Mouse (Mus musculus): ENCODE results near the gene Bglap. TPM values are rescaled to one million over a fixed set of nuclear protein-coding genes. Genes with fewer than 3 reads are reported as not detected.
"Not testable (repeated sequence)": the region's sequence is repeated elsewhere in the genome, so short reads cannot be mapped to it uniquely, and the experiment has no call there.

Gene Bglap
- polyA plus RNA-seq (2012; ENCODE audit: insufficient read depth, insufficient read length, low replicate concordance, missing spikeins), result not detected in 2 replicates

DNA sequence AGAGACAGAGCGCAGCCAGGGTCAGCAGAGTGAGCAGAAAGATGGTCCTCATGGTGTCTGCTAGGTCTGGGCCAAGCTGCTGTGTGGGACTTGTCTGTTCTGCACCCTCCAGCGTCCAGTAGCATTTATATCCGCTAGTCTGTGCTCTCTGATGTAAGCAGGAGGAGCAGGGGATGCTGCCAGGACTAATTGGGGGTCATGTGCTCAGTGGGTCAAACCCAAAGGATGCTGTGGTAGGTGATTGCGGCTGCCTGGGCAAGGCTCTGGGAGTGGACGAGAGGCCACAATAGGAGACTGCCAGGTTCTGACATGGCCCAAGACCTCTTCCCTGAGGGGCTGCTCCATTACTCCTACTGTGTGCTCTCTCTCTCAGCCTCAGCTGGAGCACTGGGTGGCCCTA, at the start of gene Bglap:
Bglap (minus strand) TSS at position 101 of the 400 bp plus-strand sequence.
- peaks cover 11% of the 10 kb centered on the region for H3K4me1 ChIP-seq (ENCODE audit: control insufficient read depth, insufficient read depth, low read length)
- 75% methylated on average over 5 of the region's 5 CpGs for WGBS

DNA sequence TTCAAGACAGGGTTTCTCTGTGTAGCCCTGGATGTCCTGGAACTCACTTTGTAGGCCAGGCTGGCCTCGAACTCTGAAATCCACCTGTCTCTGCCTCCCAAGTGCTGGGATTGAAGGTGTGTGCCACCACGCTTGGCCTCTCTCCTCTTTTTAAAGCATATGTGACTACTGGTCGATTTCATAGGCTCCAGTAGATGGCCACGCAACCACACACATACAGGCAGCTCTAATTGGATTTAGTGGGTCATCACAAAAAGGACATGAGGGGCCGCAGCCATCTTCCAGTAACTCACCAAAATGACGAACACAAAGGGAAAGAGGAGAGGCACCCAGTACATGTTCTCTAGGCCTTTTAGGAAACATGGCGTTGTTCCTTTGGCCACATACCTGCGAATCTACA, 44.4 kb upstream of the Bglap start:
- not testable (repeated sequence) for H3K4me1 ChIP-seq (ENCODE audit: control insufficient read depth, insufficient read depth, low read length); H3K4me3 ChIP-seq (ENCODE audit: insufficient read depth, low read depth, low read length); H3K27ac ChIP-seq (ENCODE audit: insufficient read depth, low read depth, low read length)
- 67% methylated on average over 8 of the region's 8 CpGs for WGBS

More for the DNA sequence above, at the start of gene Bglap:
- TF ChIP-seq CTCF (IDR thresholded peaks at IDR 0.05; ENCODE audit: insufficient read depth, low read depth, low read length) (no peak), POLR2A (IDR thresholded peaks at IDR 0.05; ENCODE audit: insufficient read depth, low read depth, low read length) (no peak)
- Histone ChIP-seq H3K27ac (ENCODE audit: insufficient read depth, low read depth, low read length) (no peak within 1 kb of the TSS), H3K4me3 (ENCODE audit: insufficient read depth, low read depth, low read length) (no peak within 1 kb of the TSS)

DNA sequence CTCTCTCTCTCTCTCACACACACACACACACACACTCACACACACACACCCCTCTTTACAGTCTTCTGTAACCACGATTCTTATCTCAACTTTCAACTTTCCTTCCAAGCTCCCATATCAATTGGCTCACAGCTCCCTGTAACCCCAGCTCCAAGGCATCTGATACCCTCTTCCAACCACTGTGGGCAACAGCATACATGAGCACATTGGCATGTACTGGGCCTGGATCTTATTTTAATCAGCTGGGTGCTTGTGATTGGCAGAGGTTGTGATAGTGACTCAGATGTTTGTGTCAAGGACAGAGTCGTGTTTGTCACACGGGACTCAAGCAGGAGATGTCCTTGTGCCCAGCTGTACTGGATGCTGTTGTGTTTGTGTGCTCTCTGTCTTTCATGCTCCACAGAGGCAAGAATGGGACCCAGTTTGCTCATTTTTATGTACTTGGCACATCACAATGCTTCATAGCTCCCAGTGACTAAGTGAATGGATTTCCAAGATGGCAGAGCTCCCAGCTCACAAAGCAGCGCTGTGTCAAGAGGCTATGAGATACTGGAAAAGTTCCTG, 43.2 kb upstream of the Bglap start:
- WGBS, result 77% methylated on average over 4 of the region's 4 CpGs
- no peaks in the 10 kb centered on the region for H3K4me1 ChIP-seq (ENCODE audit: control insufficient read depth, insufficient read depth, low read length)
- TF ChIP-seq POLR2A (IDR thresholded peaks at IDR 0.05; ENCODE audit: insufficient read depth, low read depth, low read length), result no peak
- TF ChIP-seq CTCF (IDR thresholded peaks at IDR 0.05; ENCODE audit: insufficient read depth, low read depth, low read length), result no peak
- no peak overlapping the region for H3K4me3 ChIP-seq (ENCODE audit: insufficient read depth, low read depth, low read length)
- H3K27ac ChIP-seq (ENCODE audit: insufficient read depth, low read depth, low read length), result no peak overlapping the region

DNA sequence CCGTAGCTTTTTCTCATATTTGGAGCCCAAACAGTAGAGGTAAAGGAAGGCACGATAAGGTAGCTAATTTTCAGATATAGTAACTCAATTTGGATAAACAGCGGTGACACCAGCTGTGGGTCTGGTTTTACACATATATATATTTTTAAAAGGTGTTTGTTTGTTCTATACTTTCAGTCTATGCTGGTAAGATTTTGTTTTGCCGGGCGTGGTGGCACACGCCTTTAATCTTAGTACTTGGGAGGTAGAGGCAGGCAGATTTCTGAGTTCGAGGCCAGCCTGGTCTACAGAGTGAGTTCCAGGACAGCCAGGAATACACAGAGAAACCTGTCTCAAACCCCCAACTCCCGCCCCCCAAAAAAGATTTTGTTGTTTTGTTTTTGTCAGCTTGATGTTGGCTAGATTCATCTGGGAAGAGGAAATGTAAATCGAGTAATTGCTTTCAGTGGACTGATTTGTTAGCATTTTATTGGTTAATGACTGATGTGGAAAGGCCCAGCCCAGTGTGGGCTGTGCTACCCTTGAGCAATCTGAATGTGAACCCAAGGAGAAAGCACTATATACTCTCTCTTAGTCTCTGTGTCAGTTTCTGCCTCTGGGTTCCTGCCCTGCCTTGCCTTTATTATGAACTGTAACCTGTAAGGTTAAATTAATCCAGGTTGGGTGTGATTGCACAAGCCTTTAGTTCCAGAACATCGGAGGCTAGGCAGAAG, 41.6 kb upstream of the Bglap start:
- TF ChIP-seq CTCF (IDR thresholded peaks at IDR 0.05; ENCODE audit: insufficient read depth, low read depth, low read length) (no peak), POLR2A (IDR thresholded peaks at IDR 0.05; ENCODE audit: insufficient read depth, low read depth, low read length) (no peak)
- peaks cover 15% of the 10 kb centered on the region for H3K4me1 ChIP-seq (ENCODE audit: control insufficient read depth, insufficient read depth, low read length)
- 78% methylated on average over 10 of the region's 10 CpGs for WGBS
- no peak overlapping the region for H3K27ac ChIP-seq (ENCODE audit: insufficient read depth, low read depth, low read length)
- no peak overlapping the region for H3K4me3 ChIP-seq (ENCODE audit: insufficient read depth, low read depth, low read length)

DNA sequence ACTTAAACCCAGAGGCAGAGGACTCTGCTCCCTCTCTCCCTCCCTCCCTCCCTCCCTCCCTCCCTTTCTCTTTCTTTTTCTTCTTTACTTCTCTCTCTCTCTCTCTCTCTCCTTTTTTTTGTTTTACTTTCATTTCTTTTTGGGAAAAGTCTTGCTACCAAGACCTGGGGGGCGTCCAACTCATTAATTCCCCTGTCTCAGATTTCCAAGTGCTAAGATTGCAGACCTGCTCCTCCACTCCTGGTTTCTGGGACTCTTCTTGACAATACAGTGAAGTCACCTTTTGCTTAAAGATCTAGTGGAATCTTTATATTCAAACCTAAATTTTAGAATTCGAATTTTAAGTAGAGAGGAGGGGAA, 41.0 kb upstream of the Bglap start:
- Histone ChIP-seq H3K4me1 (ENCODE audit: control insufficient read depth, insufficient read depth, low read length) (peaks cover 20% of the 10 kb centered on the region), H3K4me3 (ENCODE audit: insufficient read depth, low read depth, low read length) (no peak overlapping the region), H3K27ac (ENCODE audit: insufficient read depth, low read depth, low read length) (no peak overlapping the region)
- WGBS, result 10% methylated on average over 2 of the region's 2 CpGs
- TF ChIP-seq POLR2A (IDR thresholded peaks at IDR 0.05; ENCODE audit: insufficient read depth, low read depth, low read length), result no peak
- no peak for TF ChIP-seq CTCF (IDR thresholded peaks at IDR 0.05; ENCODE audit: insufficient read depth, low read depth, low read length)

GRCm38 (mm10) chr3:88424605-88425329, 40.5 kb upstream of the Bglap start, which contains the start of gene Slc25a44:
Slc25a44 (minus strand) TSS chr3:88425139.
- Histone ChIP-seq H3K4me3 (ENCODE audit: insufficient read depth, low read depth, low read length) (peak within 1 kb of the TSS; percentile 59), H3K4me1 (ENCODE audit: control insufficient read depth, insufficient read depth, low read length) (peaks cover 22% of the 10 kb centered on the region), H3K27ac (ENCODE audit: insufficient read depth, low read depth, low read length) (peak within 1 kb of the TSS; percentile 58; the same call in 1 of the 2 replicates)
- TF ChIP-seq POLR2A (IDR thresholded peaks at IDR 0.05; ENCODE audit: insufficient read depth, low read depth, low read length) (peak; percentile 68), CTCF (IDR thresholded peaks at IDR 0.05; ENCODE audit: insufficient read depth, low read depth, low read length) (no peak)
- under 1% methylated on average over 35 of the region's 35 CpGs for whole genome bisulfite sequencing

- H3K4me3 ChIP-seq (ENCODE audit: insufficient read depth, low read depth, low read length), result no peak overlapping the region
- H3K4me1 ChIP-seq (ENCODE audit: control insufficient read depth, insufficient read depth, low read length), result peaks cover 32% of the 10 kb centered on the region
- 20% methylated on average over 9 of the region's 9 CpGs for WGBS
- no peak for TF ChIP-seq POLR2A (IDR thresholded peaks at IDR 0.05; ENCODE audit: insufficient read depth, low read depth, low read length)
- no peak for TF ChIP-seq CTCF (IDR thresholded peaks at IDR 0.05; ENCODE audit: insufficient read depth, low read depth, low read length)
- H3K27ac ChIP-seq (ENCODE audit: insufficient read depth, low read depth, low read length), result peak overlapping the region; percentile 19; the same call in 1 of the 2 replicates
These were observed 37.9 kb upstream of the Bglap start for GRCm38 (mm10) chr3:88422020-88422720.

- no peak overlapping the region for H3K27ac ChIP-seq (ENCODE audit: insufficient read depth, low read depth, low read length)
- peaks cover 35% of the 10 kb centered on the region for H3K4me1 ChIP-seq (ENCODE audit: control insufficient read depth, insufficient read depth, low read length)
- no peak overlapping the region for H3K4me3 ChIP-seq (ENCODE audit: insufficient read depth, low read depth, low read length)
- WGBS, result 94% methylated on average over 19 of the region's 19 CpGs
- TF ChIP-seq CTCF (IDR thresholded peaks at IDR 0.05; ENCODE audit: insufficient read depth, low read depth, low read length), result no peak
- no peak for TF ChIP-seq POLR2A (IDR thresholded peaks at IDR 0.05; ENCODE audit: insufficient read depth, low read depth, low read length)
These were observed 36.5 kb upstream of the Bglap start for GRCm38 (mm10) chr3:88420771-88421170.
